Comparison of ENCODE assay signal across 20 mouse cellular contexts in genomic region chr17:35237504-35237903, GRCm38 (mm10). TPM values are rescaled to one million over a fixed set of nuclear protein-coding genes. Genes with fewer than 3 reads are reported as not detected.
DNase-seq lines count a peak whose midpoint lies in the region; ATAC-seq and TF ChIP-seq lines count a peak whose summit lies in the region.
"Had no signal": no experiment of that assay in that cellular context is flagged by ENCODE, and none has a peak within 500 bp of the region (broad histone marks: within the 10 kb centered on the region; RNA-seq: fewer than 3 reads in every experiment).

No protein-coding gene starts in this region.

- no peak for ATAC-seq in forebrain, postnatal 0 days
- no peak for ATAC-seq in forebrain, embryonic 11.5 days (replicated peaks; ENCODE audit: low FRiP score)
- ATAC-seq in midbrain, embryonic 11.5 days (ENCODE audit: low FRiP score): no peak
- ATAC-seq in midbrain, embryonic 13.5 days: no peak

- no peaks in the 10 kb centered on the region for H3K27me3 ChIP-seq in forebrain, postnatal 0 days (ENCODE audit: insufficient read depth, low read length)
- no peaks in the 10 kb centered on the region for H3K27me3 ChIP-seq in forebrain, embryonic 11.5 days (ENCODE audit: control insufficient read depth, insufficient read depth, low read length)
- no peaks in the 10 kb centered on the region for H3K27me3 ChIP-seq in midbrain, embryonic 10.5 days (ENCODE audit: low read depth, poor library complexity, severe bottlenecking)
- no peaks in the 10 kb centered on the region for H3K27me3 ChIP-seq in midbrain, embryonic 11.5 days (ENCODE audit: control insufficient read depth, insufficient read depth, low read length)
- no peaks in the 10 kb centered on the region for H3K27me3 ChIP-seq in midbrain, embryonic 13.5 days
- H3K27me3 ChIP-seq: embryonic facial prominence, embryonic 12.5 days; heart, embryonic 15.5 days had no signal

- H3K4me2 ChIP-seq in forebrain, postnatal 0 days (ENCODE audit: low read depth): peak overlapping the region; percentile 95; the same call in 1 of the 2 replicates
- no peak overlapping the region for H3K4me2 ChIP-seq in forebrain, embryonic 11.5 days (ENCODE audit: low read depth, low read length, severe bottlenecking)
- H3K4me2 ChIP-seq in midbrain, embryonic 11.5 days: no peak overlapping the region
- H3K4me2 ChIP-seq in midbrain, embryonic 13.5 days (replicated peaks): peak overlapping the region; percentile 96
- H3K4me2 ChIP-seq: embryonic facial prominence, embryonic 12.5 days; heart, embryonic 15.5 days had no signal

- TF ChIP-seq CTCF in forebrain, postnatal 0 days (IDR thresholded peaks at IDR 0.05; ENCODE audit: low read depth): no peak
- TF ChIP-seq CTCF in olfactory bulb, adult 2 months (IDR thresholded peaks at IDR 0.05; ENCODE audit: insufficient read depth, low read depth, low read length): no peak

- TF ChIP-seq POLR2A in olfactory bulb, adult 2 months (IDR thresholded peaks at IDR 0.05; ENCODE audit: insufficient read depth, low read depth, low read length): no peak

- no peak overlapping the region for H3K9ac ChIP-seq in forebrain, postnatal 0 days
- H3K9ac ChIP-seq in forebrain, embryonic 11.5 days (ENCODE audit: low read length): no peak overlapping the region
- no peak overlapping the region for H3K9ac ChIP-seq in midbrain, embryonic 11.5 days (ENCODE audit: low read length)
- H3K9ac ChIP-seq in midbrain, embryonic 13.5 days (replicated peaks): peak overlapping the region; percentile 23; the same call in 1 of the 2 replicates
- H3K9ac ChIP-seq: embryonic facial prominence, embryonic 12.5 days; heart, embryonic 15.5 days had no signal

- H3K27ac ChIP-seq in forebrain, postnatal 0 days (ENCODE audit: low read depth, low read length): no peak overlapping the region
- no peak overlapping the region for H3K27ac ChIP-seq in forebrain, embryonic 11.5 days (ENCODE audit: low read depth, low read length)
- H3K27ac ChIP-seq in midbrain, embryonic 10.5 days (replicated peaks): no peak overlapping the region
- H3K27ac ChIP-seq in midbrain, embryonic 11.5 days (ENCODE audit: low read depth, low read length): no peak overlapping the region
- no peak overlapping the region for H3K27ac ChIP-seq in midbrain, embryonic 13.5 days
- H3K27ac ChIP-seq in olfactory bulb, adult 2 months (ENCODE audit: insufficient read depth, low read depth, low read length): peak overlapping the region; percentile 85; the same call in 1 of the 2 replicates
- H3K27ac ChIP-seq: embryonic facial prominence, embryonic 12.5 days; heart, embryonic 15.5 days had no signal

- H3K36me3 ChIP-seq in forebrain, postnatal 0 days (ENCODE audit: insufficient read depth): no peaks in the 10 kb centered on the region
- no peaks in the 10 kb centered on the region; the same call in 1 of the 2 replicates for H3K36me3 ChIP-seq in forebrain, embryonic 11.5 days (ENCODE audit: control insufficient read depth, insufficient read depth, low read length)
- H3K36me3 ChIP-seq in midbrain, embryonic 10.5 days: peaks cover 15% of the 10 kb centered on the region
- no peaks in the 10 kb centered on the region for H3K36me3 ChIP-seq in midbrain, embryonic 11.5 days (ENCODE audit: control insufficient read depth, insufficient read depth, low read length)
- H3K36me3 ChIP-seq in midbrain, embryonic 13.5 days: peaks cover 5% of the 10 kb centered on the region; the same call in 1 of the 2 replicates
- H3K36me3 ChIP-seq: embryonic facial prominence, embryonic 12.5 days had no signal

- peaks cover 10% of the 10 kb centered on the region for H3K4me1 ChIP-seq in forebrain, postnatal 0 days (ENCODE audit: insufficient read depth)
- peaks cover 6% of the 10 kb centered on the region; the same call in 1 of the 2 replicates for H3K4me1 ChIP-seq in forebrain, embryonic 11.5 days (replicated peaks; ENCODE audit: control insufficient read depth, insufficient read depth, low read length)
- H3K4me1 ChIP-seq in midbrain, embryonic 10.5 days: peaks cover 37% of the 10 kb centered on the region
- peaks cover 15% of the 10 kb centered on the region for H3K4me1 ChIP-seq in midbrain, embryonic 11.5 days (ENCODE audit: control insufficient read depth, insufficient read depth, low read length)
- H3K4me1 ChIP-seq in midbrain, embryonic 13.5 days (replicated peaks): peaks cover 38% of the 10 kb centered on the region
- H3K4me1 ChIP-seq in olfactory bulb, adult 2 months (ENCODE audit: control insufficient read depth, insufficient read depth, low read length): peaks cover 14% of the 10 kb centered on the region

- no peak overlapping the region for H3K4me3 ChIP-seq in forebrain, postnatal 0 days (ENCODE audit: low read depth, low read length)
- no peak overlapping the region for H3K4me3 ChIP-seq in forebrain, embryonic 11.5 days (ENCODE audit: low read depth, low read length)
- H3K4me3 ChIP-seq in midbrain, embryonic 10.5 days: 0 out of 2 replicates have a peak overlapping the region, but pooled peaks have one; percentile 9
- no peak overlapping the region for H3K4me3 ChIP-seq in midbrain, embryonic 11.5 days (ENCODE audit: low read depth, low read length)
- peak overlapping the region; percentile 62; the same call in 1 of the 2 replicates for H3K4me3 ChIP-seq in midbrain, embryonic 13.5 days (replicated peaks)
- H3K4me3 ChIP-seq in olfactory bulb, adult 2 months (ENCODE audit: insufficient read depth, low read depth, low read length): peak overlapping the region; percentile 72
- H3K4me3 ChIP-seq: embryonic facial prominence, embryonic 12.5 days; heart, embryonic 15.5 days had no signal

- intact Hi-C loops in gastrocnemius, postnatal 14 days (cut with DNase I; ENCODE audit: low total_unique reads): no loop called here

- WGBS in forebrain, postnatal 0 days: 89% methylated on average over 12 of the region's 12 CpGs
- 86% methylated on average over 12 of the region's 12 CpGs for WGBS in forebrain, embryonic 11.5 days
- WGBS in midbrain, embryonic 10.5 days: 91% methylated on average over 12 of the region's 12 CpGs
- 84% methylated on average over 12 of the region's 12 CpGs for WGBS in midbrain, embryonic 11.5 days
- 92% methylated on average over 12 of the region's 12 CpGs for WGBS in midbrain, embryonic 13.5 days
- WGBS in olfactory bulb, adult 2 months: 86% methylated on average over 12 of the region's 12 CpGs

- H3K9me3 ChIP-seq in forebrain, postnatal 0 days (ENCODE audit: low read length): no peaks in the 10 kb centered on the region
- H3K9me3 ChIP-seq in forebrain, embryonic 11.5 days (ENCODE audit: control insufficient read depth, low read length): no peaks in the 10 kb centered on the region
- no peaks in the 10 kb centered on the region for H3K9me3 ChIP-seq in midbrain, embryonic 10.5 days (replicated peaks)
- no peaks in the 10 kb centered on the region for H3K9me3 ChIP-seq in midbrain, embryonic 11.5 days (ENCODE audit: control insufficient read depth, low read length)
- no peaks in the 10 kb centered on the region for H3K9me3 ChIP-seq in midbrain, embryonic 13.5 days
- H3K9me3 ChIP-seq: embryonic facial prominence, embryonic 12.5 days; heart, embryonic 15.5 days had no signal

- no peak for DNase-seq in forebrain, postnatal 0 days
- no peak for DNase-seq in forebrain, embryonic 11.5 days (ENCODE audit: low spot score)
- no peak for DNase-seq in midbrain, embryonic 10.5 days (ENCODE audit: low spot score)
- no peak for DNase-seq in midbrain, embryonic 11.5 days (ENCODE audit: low spot score, missing footprints)
- no peak for DNase-seq in gastrocnemius, postnatal 14 days
- DNase-seq: kidney, adult 2 months; kidney, postnatal 14 days; lung, postnatal 14 days; thymus, postnatal 25 days had no signal

RNA-seq across cellular contexts. Expression of gene Nfkbil1, which starts 1.9 kb away (rescaled TPM):
- 17.1 and 24.5 TPM in 2 replicates for total RNA-seq in forebrain, postnatal 0 days (2014; rRNA removed)
- 12.3 and 12.4 TPM in 2 replicates for polyA plus RNA-seq in forebrain, postnatal 0 days (2015; fragmentation: Nextera tagmentation; extraction: Ambion mirVana)
- 4.3 and 5.5 TPM in 2 replicates for polyA plus RNA-seq in forebrain, embryonic 11.5 days (2014; fragmentation: Nextera tagmentation; extraction: Ambion mirVana)
- 9.9 and 11.7 TPM in 2 replicates for polyA plus RNA-seq in midbrain, embryonic 10.5 days (2016; fragmentation: Nextera tagmentation; extraction: Ambion mirVana)
- 3.3 and 4.4 TPM in 2 replicates for polyA plus RNA-seq in midbrain, embryonic 11.5 days (2014; fragmentation: Nextera tagmentation; extraction: Ambion mirVana)
- polyA plus RNA-seq in midbrain, embryonic 13.5 days (2015; fragmentation: Nextera tagmentation; extraction: Ambion mirVana): 8.3 and 11.0 TPM in 2 replicates
- not detected in 2 replicates for polyA plus RNA-seq in olfactory bulb, adult 2 months (2012; ENCODE audit: insufficient read depth, insufficient read length, low replicate concordance, missing spikeins)
- total RNA-seq in gastrocnemius, postnatal 14 days (2021): 1 to 10 TPM; 7.6 to 7.9 TPM

RNA-seq across cellular contexts. Expression of gene Ddx39b, which starts 4.0 kb away (rescaled TPM):
- 305 and 336 TPM in 2 replicates for total RNA-seq in forebrain, postnatal 0 days (2014; rRNA removed)
- 357 and 382 TPM in 2 replicates for polyA plus RNA-seq in forebrain, postnatal 0 days (2015; fragmentation: Nextera tagmentation; extraction: Ambion mirVana)
- 717 and 756 TPM in 2 replicates for polyA plus RNA-seq in forebrain, embryonic 11.5 days (2014; fragmentation: Nextera tagmentation; extraction: Ambion mirVana)
- polyA plus RNA-seq in midbrain, embryonic 10.5 days (2016; fragmentation: Nextera tagmentation; extraction: Ambion mirVana): 682 and 724 TPM in 2 replicates
- 649 and 657 TPM in 2 replicates for polyA plus RNA-seq in midbrain, embryonic 11.5 days (2014; fragmentation: Nextera tagmentation; extraction: Ambion mirVana)
- 460 and 465 TPM in 2 replicates for polyA plus RNA-seq in midbrain, embryonic 13.5 days (2015; fragmentation: Nextera tagmentation; extraction: Ambion mirVana)
- polyA plus RNA-seq in olfactory bulb, adult 2 months (2012; ENCODE audit: insufficient read depth, insufficient read length, low replicate concordance, missing spikeins): 290 and 359 TPM in 2 replicates
- 100 to 1,000 TPM in 1 of 2 experiments, 10 to 100 TPM in 1; 85.3 to 103 TPM for total RNA-seq in gastrocnemius, postnatal 14 days (2021)

RNA-seq across cellular contexts. Expression of gene Atp6v1g2, which starts 4.0 kb away (rescaled TPM):
- total RNA-seq in forebrain, postnatal 0 days (2014; rRNA removed): 59.7 and 81.4 TPM in 2 replicates
- polyA plus RNA-seq in forebrain, postnatal 0 days (2015; fragmentation: Nextera tagmentation; extraction: Ambion mirVana): 121 and 146 TPM in 2 replicates
- 12.1 and 14.2 TPM in 2 replicates for polyA plus RNA-seq in forebrain, embryonic 11.5 days (2014; fragmentation: Nextera tagmentation; extraction: Ambion mirVana)
- 9.7 and 11.8 TPM in 2 replicates for polyA plus RNA-seq in midbrain, embryonic 10.5 days (2016; fragmentation: Nextera tagmentation; extraction: Ambion mirVana)
- 17.0 and 17.8 TPM in 2 replicates for polyA plus RNA-seq in midbrain, embryonic 11.5 days (2014; fragmentation: Nextera tagmentation; extraction: Ambion mirVana)
- 41.6 and 43.0 TPM in 2 replicates for polyA plus RNA-seq in midbrain, embryonic 13.5 days (2015; fragmentation: Nextera tagmentation; extraction: Ambion mirVana)
- not detected in 2 replicates for polyA plus RNA-seq in olfactory bulb, adult 2 months (2012; ENCODE audit: insufficient read depth, insufficient read length, low replicate concordance, missing spikeins)
- total RNA-seq in gastrocnemius, postnatal 14 days (2021): 1 to 10 TPM; 2.3 to 2.7 TPM

RNA-seq across cellular contexts. Expression of gene Gm16181, which starts 16.9 kb away (rescaled TPM):
- total RNA-seq in forebrain, postnatal 0 days (2014; rRNA removed): not detected in 2 replicates
- polyA plus RNA-seq in forebrain, postnatal 0 days (2015; fragmentation: Nextera tagmentation; extraction: Ambion mirVana): not detected in 2 replicates
- polyA plus RNA-seq in forebrain, embryonic 11.5 days (2014; fragmentation: Nextera tagmentation; extraction: Ambion mirVana): 0.85 TPM in 1 of 2 replicates, not detected in the other
- polyA plus RNA-seq in midbrain, embryonic 10.5 days (2016; fragmentation: Nextera tagmentation; extraction: Ambion mirVana): 0.25 and 0.37 TPM in 2 replicates
- not detected in 2 replicates for polyA plus RNA-seq in midbrain, embryonic 11.5 days (2014; fragmentation: Nextera tagmentation; extraction: Ambion mirVana)
- polyA plus RNA-seq in midbrain, embryonic 13.5 days (2015; fragmentation: Nextera tagmentation; extraction: Ambion mirVana): 0.57 and 0.79 TPM in 2 replicates
- polyA plus RNA-seq in olfactory bulb, adult 2 months (2012; ENCODE audit: insufficient read depth, insufficient read length, low replicate concordance, missing spikeins): not detected in 2 replicates
- total RNA-seq in gastrocnemius, postnatal 14 days (2021): not detected
- total RNA-seq: adrenal gland, postnatal 4 days; ES-E14; heart, adult 18-20 months; left cerebral cortex, postnatal 14 days; megakaryocyte-erythroid progenitor cell, adult 5-6 weeks had no signal
- polyA plus RNA-seq: embryonic facial prominence, embryonic 12.5 days; kidney, adult 2 months; limb, embryonic 14.5 days; liver, embryonic 16.5 days had no signal

RNA-seq across cellular contexts. Expression of gene H2-D1, which starts 25.0 kb away (rescaled TPM):
- 54.9 and 63.3 TPM in 2 replicates for total RNA-seq in forebrain, postnatal 0 days (2014; rRNA removed)
- 74.5 and 95.9 TPM in 2 replicates for polyA plus RNA-seq in forebrain, postnatal 0 days (2015; fragmentation: Nextera tagmentation; extraction: Ambion mirVana)
- polyA plus RNA-seq in forebrain, embryonic 11.5 days (2014; fragmentation: Nextera tagmentation; extraction: Ambion mirVana): 45.8 and 51.2 TPM in 2 replicates
- 55.3 and 61.1 TPM in 2 replicates for polyA plus RNA-seq in midbrain, embryonic 10.5 days (2016; fragmentation: Nextera tagmentation; extraction: Ambion mirVana)
- polyA plus RNA-seq in midbrain, embryonic 11.5 days (2014; fragmentation: Nextera tagmentation; extraction: Ambion mirVana): 42.2 and 45.9 TPM in 2 replicates
- polyA plus RNA-seq in midbrain, embryonic 13.5 days (2015; fragmentation: Nextera tagmentation; extraction: Ambion mirVana): 49.5 and 52.5 TPM in 2 replicates
- polyA plus RNA-seq in olfactory bulb, adult 2 months (2012; ENCODE audit: insufficient read depth, insufficient read length, low replicate concordance, missing spikeins): 345 and 592 TPM in 2 replicates
- 10 to 100 TPM; 34.3 to 40.7 TPM for total RNA-seq in gastrocnemius, postnatal 14 days (2021)

Comparison
In these comparisons a context has a peak if more than half of its experiments do, and no peak if none do; other contexts are left out.
1. H3K4me2 ChIP-seq: peak in forebrain, postnatal 0 days (single experiment) and midbrain, embryonic 13.5 days (single experiment); none in forebrain, embryonic 11.5 days (single experiment) and midbrain, embryonic 11.5 days (single experiment).
2. H3K4me3 ChIP-seq: peak in midbrain, embryonic 10.5 days (single experiment), midbrain, embryonic 13.5 days (single experiment) and olfactory bulb, adult 2 months (single experiment); none in forebrain, postnatal 0 days (single experiment), forebrain, embryonic 11.5 days (single experiment) and midbrain, embryonic 11.5 days (single experiment).